Mouse (Mus musculus): Measurements from ENCODE around the gene Smpd4. TPM values are rescaled to one million over a fixed set of nuclear protein-coding genes. Genes with fewer than 3 reads are reported as not detected.

Smpd4 gene
- 1.9 and 2.3 TPM in 2 replicates for polyA plus RNA-seq (2012)

DNA sequence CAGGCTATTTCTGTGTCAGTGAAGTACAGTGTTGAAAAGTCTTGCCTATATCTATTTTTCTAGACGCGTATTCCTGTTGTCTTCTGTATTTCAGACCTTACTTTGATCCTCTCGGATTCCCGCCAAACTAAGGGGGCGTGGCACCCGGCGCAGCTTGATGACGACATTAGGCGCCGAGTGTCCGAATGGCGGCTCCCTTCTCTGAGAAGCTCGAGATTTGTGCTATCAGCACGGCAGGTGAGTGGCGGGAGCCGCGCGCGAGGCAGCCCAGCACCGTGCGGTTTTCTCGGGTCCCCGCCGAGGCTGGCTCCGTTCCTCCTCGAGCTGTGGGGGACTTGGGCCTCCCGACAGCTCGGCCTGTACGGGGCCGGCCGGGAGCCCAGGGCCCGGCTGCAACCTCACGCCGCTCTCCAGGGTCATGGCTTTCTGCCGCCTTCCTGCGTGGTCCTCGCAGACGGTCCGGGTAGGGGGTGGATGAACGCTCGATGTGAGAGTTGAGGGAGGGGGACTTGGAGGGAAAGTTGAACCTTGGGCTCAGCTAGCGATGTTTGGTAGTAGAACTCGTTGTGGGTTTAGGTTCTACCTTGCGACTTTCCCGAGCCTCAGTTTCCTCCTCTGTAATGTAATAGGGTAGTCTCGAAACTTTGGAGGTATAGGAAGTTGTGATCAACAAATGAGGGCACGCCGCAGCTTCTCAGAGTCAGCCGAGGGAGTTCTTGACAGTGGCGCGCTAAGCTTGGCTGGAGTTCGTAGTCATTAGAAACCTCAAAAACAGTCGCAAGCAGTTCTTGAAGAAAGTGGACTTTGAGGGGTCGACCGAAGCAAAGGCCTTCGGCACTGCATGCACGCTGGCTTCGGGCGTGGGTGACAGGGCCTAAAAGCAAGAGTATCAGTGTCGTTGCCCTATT is at the start of gene Smpd4:
TSS of gene Smpd4 (plus strand) at position 157 of the 908 bp plus-strand sequence.
- Histone ChIP-seq H3K27me3 (ENCODE audit: control insufficient read depth) (no peaks in the 10 kb centered on the region), H3K4me1 (ENCODE audit: control insufficient read depth) (peaks cover 36% of the 10 kb centered on the region), H3K36me3 (ENCODE audit: control insufficient read depth) (peaks cover 33% of the 10 kb centered on the region), H3K4me3 (replicated peaks) (peak within 1 kb of the TSS; percentile 99), H3K9me3 (ENCODE audit: control insufficient read depth, low read length) (no peaks in the 10 kb centered on the region)
- TF ChIP-seq GATA1 (IDR thresholded peaks at IDR 0.05; ENCODE audit: low read length) (no peak), TAL1 (IDR thresholded peaks at IDR 0.05; ENCODE audit: low read length) (no peak)

DNA sequence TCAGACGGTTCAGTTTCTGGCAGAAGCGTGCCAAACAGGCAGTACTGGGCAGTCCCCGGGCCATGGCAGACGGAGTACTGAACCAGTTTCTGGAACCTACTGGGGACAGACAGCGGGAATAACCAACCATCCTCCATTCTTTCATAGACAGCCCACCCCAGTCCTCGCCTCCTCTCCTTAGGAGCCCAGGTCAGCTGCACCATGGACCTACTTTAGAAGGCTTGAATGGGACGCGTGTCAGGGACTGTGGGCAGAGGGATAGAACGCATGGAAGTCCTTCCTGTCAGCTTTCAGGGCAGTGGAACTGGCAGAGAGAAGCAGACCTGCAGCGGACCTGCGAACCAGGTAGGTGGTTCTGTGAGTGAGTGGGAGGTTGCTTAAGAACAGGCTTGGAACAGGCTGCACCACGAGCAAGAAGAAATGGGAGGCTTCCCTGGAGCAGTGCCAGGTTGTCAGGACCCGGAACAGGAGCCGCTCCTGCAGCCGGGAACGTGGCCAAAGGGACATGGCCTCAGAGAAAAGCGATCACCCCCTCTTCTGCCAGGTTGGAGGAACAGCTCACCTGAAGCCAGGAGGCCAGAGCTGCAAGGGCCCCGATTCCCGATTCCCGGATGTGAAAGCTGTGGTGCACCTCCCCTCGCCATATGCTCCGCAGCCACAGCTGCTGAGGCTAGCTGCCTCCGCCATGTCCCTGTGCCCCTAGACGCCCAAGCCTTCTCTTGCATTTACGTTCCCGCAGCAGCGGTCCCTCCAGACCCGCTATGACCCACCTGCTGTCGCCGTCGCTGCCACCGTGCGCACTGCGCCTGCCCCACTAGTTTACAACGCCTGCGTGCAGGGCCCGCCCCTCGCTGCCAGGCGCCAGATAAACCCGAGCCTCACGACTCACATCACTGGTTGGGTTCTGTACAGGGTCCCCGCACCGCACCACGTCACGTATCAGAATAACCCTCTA is 43.0 kb upstream of the Smpd4 start:
- no peaks in the 10 kb centered on the region for H3K9me3 ChIP-seq (ENCODE audit: control insufficient read depth, low read length)
- H3K4me1 ChIP-seq (ENCODE audit: control insufficient read depth), result peaks cover 9% of the 10 kb centered on the region
- no peak for TF ChIP-seq TAL1 (IDR thresholded peaks at IDR 0.05; ENCODE audit: low read length)
- TF ChIP-seq GATA1 (IDR thresholded peaks at IDR 0.05; ENCODE audit: low read length), result no peak
- H3K4me3 ChIP-seq (replicated peaks), result peak overlapping the region; percentile 53
- H3K27me3 ChIP-seq (ENCODE audit: control insufficient read depth), result peaks cover 43% of the 10 kb centered on the region
- no peaks in the 10 kb centered on the region for H3K36me3 ChIP-seq (ENCODE audit: control insufficient read depth)

DNA sequence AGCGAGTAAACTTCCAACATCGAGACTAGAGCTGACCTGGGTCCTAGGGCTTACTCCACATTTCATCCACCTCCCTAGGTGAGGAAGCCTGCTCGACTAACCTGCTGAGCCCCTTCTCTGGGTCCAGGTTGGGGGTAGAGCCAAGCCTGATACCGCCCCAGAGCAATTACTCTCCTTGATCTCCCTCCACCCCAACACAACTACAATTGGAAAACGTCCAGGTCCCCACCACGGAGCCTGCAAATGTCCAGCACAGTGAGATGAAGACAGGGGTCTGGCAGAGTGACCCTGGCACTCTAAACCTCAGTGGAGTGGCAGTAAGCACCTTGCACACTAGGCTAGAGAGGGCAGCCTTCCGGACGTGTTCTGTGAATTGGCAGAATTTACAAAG is 42.3 kb upstream of the Smpd4 start:
- no peak for TF ChIP-seq TAL1 (IDR thresholded peaks at IDR 0.05; ENCODE audit: low read length)
- TF ChIP-seq GATA1 (IDR thresholded peaks at IDR 0.05; ENCODE audit: low read length), result no peak
- Histone ChIP-seq H3K9me3 (ENCODE audit: control insufficient read depth, low read length) (no peaks in the 10 kb centered on the region), H3K36me3 (ENCODE audit: control insufficient read depth) (no peaks in the 10 kb centered on the region), H3K4me1 (ENCODE audit: control insufficient read depth) (peaks cover 9% of the 10 kb centered on the region), H3K27me3 (ENCODE audit: control insufficient read depth) (peaks cover 43% of the 10 kb centered on the region), H3K4me3 (replicated peaks) (peak overlapping the region; percentile 53)

DNA sequence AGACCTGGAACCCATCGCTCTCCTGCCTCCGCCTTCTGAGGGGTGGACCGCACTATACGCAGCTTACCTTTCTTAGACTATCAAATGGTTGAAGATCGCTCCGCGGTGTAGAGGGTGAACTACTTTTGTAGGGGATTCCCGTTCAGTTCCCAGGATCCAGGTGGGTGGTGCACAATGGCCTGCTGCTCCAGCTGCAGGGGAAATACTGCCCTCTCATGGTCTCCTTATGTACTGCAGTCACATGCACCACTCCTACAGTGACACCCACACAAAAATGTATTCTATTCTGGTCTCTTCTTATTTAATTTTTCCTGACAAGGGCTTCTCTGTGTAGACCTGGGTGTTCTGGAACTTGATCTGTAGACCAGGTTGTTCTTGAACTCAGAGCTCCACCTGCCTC is 36.1 kb upstream of the Smpd4 start, which contains the start of gene Slc7a4:
TSS of gene Slc7a4 (minus strand) at position 151 of the 400 bp plus-strand sequence.
- H3K4me1 ChIP-seq (ENCODE audit: control insufficient read depth), result no peaks in the 10 kb centered on the region
- H3K4me3 ChIP-seq (replicated peaks), result no peak within 1 kb of the TSS
- peaks cover under 1% of the 10 kb centered on the region for H3K9me3 ChIP-seq (ENCODE audit: control insufficient read depth, low read length)
- TF ChIP-seq GATA1 (IDR thresholded peaks at IDR 0.05; ENCODE audit: low read length), result no peak
- no peak for TF ChIP-seq TAL1 (IDR thresholded peaks at IDR 0.05; ENCODE audit: low read length)
- H3K27me3 ChIP-seq (ENCODE audit: control insufficient read depth), result peaks cover 4% of the 10 kb centered on the region
- H3K36me3 ChIP-seq (ENCODE audit: control insufficient read depth), result no peaks in the 10 kb centered on the region

DNA sequence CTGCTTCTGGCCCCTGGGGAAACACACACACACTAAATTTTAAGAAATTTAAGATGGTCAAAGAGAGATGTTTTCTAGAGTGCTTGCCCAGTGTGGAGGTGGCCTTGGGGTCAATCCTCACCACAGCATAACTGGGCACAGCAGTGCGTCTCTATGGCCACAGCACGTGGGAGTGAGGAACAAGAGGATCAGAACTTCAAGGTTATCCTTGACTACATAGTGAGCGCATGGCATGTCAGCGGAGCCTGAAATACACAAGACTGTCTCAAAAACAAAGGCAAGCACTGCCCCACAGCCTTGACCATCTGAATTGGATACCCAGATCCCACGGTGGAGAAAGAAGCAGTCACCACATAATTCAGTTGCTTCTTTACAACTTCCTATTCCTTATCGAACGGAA is 34.6 kb upstream of the Smpd4 start:
- Histone ChIP-seq H3K36me3 (ENCODE audit: control insufficient read depth) (no peaks in the 10 kb centered on the region), H3K27me3 (ENCODE audit: control insufficient read depth) (no peaks in the 10 kb centered on the region), H3K4me3 (replicated peaks) (no peak overlapping the region), H3K9me3 (ENCODE audit: control insufficient read depth, low read length) (peaks cover 9% of the 10 kb centered on the region), H3K4me1 (ENCODE audit: control insufficient read depth) (no peaks in the 10 kb centered on the region)
- TF ChIP-seq TAL1 (IDR thresholded peaks at IDR 0.05; ENCODE audit: low read length), result no peak
- no peak for TF ChIP-seq GATA1 (IDR thresholded peaks at IDR 0.05; ENCODE audit: low read length)

DNA sequence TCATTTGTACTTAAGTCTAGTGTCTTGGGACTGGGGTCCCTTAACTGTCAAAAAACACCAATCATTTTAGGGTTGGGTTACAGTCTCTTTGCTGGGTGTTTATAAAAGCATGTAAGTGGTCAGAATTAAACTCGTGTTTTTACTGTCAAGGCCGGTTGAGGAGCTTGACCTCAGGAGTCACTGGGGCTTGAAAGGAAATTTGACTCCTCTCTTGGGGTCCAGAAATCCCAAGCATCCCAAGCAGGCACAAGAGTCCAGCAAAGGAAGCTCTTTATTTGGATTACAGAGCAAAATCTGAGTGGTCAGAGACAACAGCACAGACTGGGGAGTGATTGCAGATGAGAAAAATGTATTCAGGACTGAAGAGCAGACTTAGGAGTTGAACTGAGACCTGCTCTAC is 28.4 kb upstream of the Smpd4 start:
- Histone ChIP-seq H3K4me3 (replicated peaks) (no peak overlapping the region), H3K9me3 (ENCODE audit: control insufficient read depth, low read length) (peaks cover 11% of the 10 kb centered on the region), H3K36me3 (ENCODE audit: control insufficient read depth) (no peaks in the 10 kb centered on the region), H3K27me3 (ENCODE audit: control insufficient read depth) (no peaks in the 10 kb centered on the region), H3K4me1 (ENCODE audit: control insufficient read depth) (no peaks in the 10 kb centered on the region)
- TF ChIP-seq TAL1 (IDR thresholded peaks at IDR 0.05; ENCODE audit: low read length) (no peak), GATA1 (IDR thresholded peaks at IDR 0.05; ENCODE audit: low read length) (no peak)

DNA sequence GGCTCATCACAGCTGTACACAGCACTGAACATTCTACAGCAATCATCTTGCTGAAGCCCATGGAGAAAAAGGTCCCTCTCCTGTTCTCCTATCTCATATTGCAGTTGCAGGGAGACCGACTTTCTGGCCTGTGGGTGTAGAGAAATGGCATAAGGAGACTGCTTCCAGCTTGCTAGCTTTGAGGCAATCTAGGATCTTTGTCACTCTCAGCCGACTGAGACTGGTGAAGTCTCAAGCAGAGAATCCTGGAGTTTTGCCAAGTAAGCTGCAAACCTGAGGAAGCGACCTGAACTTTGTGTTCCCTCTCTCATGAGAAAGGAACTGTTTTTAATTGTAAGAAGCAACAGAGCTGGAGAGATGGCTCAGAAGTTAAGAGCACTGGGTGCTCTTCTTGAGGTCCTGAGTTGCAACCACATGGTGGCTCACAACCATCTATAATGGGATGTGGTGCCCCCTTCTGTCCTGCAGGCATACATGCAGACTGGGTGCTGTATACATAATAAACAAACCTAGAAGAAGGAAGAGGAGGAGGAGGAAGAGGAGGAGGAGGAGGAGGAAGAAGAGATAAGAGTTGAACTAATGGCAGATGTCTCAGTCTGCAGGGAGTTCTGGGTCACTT is 18.1 kb upstream of the Smpd4 start:
- 0 out of 2 replicates have a peak, but pooled peaks cover 2% of the 10 kb centered on the region for H3K27me3 ChIP-seq (ENCODE audit: control insufficient read depth)
- no peak for TF ChIP-seq TAL1 (IDR thresholded peaks at IDR 0.05; ENCODE audit: low read length)
- no peak for TF ChIP-seq GATA1 (IDR thresholded peaks at IDR 0.05; ENCODE audit: low read length)

DNA sequence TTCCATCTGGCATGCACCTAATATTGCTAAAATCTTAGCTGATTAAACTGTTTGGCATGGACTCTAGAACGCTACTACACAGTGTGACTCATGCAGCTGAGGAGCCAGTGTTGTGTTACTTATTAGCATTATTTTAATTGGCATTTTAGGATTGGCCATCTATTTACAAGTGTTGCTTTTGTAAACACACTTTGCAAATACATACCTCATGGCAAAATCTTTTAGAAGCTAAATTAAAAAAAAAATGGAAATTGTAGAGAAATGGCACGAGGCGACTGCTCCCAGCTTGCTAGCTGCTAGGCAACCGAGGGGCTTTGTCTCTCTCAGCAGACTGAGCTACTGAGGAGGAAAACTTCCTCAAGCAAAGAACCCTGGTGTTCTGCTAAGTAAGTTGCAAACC is 14.2 kb upstream of the Smpd4 start:
- Histone ChIP-seq H3K36me3 (ENCODE audit: control insufficient read depth) (no peaks in the 10 kb centered on the region), H3K27me3 (ENCODE audit: control insufficient read depth) (peaks cover 4% of the 10 kb centered on the region; the same call in 1 of the 2 replicates), H3K4me1 (ENCODE audit: control insufficient read depth) (no peaks in the 10 kb centered on the region), H3K4me3 (replicated peaks) (no peak overlapping the region), H3K9me3 (ENCODE audit: control insufficient read depth, low read length) (peaks cover 9% of the 10 kb centered on the region)
- TF ChIP-seq GATA1 (IDR thresholded peaks at IDR 0.05; ENCODE audit: low read length) (no peak), TAL1 (IDR thresholded peaks at IDR 0.05; ENCODE audit: low read length) (no peak)

More for the DNA sequence above, 18.1 kb upstream of the Smpd4 start:
- H3K9me3 ChIP-seq (ENCODE audit: control insufficient read depth, low read length), result no peaks in the 10 kb centered on the region
- no peaks in the 10 kb centered on the region for H3K4me1 ChIP-seq (ENCODE audit: control insufficient read depth)
- H3K36me3 ChIP-seq (ENCODE audit: control insufficient read depth), result no peaks in the 10 kb centered on the region
- H3K4me3 ChIP-seq (replicated peaks), result no peak overlapping the region
